Mouse (Mus musculus): ENCODE data around the gene Hes7.

Gene Hes7

DNA sequence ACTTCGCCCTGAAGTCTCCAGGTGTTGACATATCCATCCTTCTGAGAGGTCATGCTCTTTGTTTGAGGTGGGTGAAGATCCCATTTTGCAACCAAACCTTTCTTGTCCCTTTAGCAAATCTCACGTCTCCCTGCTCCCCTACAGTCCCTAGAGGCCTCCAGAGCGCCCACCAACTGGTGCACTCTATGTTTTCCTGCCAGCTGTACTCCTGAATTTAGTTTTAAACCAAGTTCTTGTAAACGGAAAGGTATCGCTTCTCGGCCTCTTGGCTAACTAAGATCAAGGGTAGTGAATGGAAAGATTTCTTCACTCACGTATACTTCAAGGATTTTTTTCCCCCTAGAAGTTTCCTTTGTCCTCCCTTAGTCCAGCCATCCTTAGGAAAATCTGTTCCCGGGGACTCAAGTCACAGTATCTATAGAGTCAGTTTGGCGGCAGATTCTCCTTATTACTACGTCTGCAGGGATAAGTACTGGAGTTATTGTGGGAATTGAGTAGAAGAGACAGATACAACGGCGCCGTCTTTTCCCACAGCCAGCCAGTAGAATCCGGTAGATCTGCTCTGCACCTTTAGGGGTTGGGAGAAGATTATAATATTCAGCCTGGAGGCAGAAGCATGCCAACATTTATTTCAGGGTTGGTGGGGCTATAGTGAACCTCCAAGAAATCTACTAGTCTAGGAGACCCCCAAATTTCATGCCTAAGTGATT, 603 bp upstream of the Hes7 start:
- DNase-seq = no peak

- DNase-seq = no peak
Observed at GRCm38 (mm10) chr11:69121001-69121740, 967 bp downstream of the Hes7 start.

DNA sequence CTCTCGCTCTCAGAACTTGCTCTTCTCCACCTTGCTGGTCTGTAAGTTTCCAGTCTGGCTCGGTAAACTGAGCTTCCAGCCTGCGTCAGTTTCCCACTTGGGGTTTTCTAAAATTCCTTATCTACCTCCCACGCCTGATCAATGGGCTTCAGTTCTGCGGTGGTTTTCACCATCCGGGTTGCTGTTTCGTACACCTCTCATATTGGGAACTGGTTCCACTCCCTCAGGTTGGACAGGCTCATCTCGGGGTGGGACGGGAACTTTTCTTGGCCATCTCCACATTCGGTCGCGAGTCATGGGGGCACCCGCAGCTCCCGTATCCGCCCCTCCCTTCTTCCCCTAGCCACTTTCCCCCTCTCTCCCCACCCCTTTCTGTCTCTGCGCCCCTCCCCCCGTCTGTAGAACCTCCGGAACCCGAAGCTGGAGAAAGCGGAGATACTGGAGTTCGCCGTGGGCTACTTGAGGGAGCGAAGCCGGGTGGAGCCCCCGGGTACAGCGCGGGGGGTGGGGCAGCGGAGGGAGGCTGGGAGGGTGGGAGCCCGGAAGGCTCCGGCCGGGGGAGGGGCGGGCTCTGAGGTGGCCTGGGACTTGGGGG, 1.6 kb downstream of the Hes7 start:
- DNase-seq = peak in 1 of 2 experiments; percentile 34

GRCm38 (mm10) chr11:69122336-69122951, 2.2 kb downstream of the Hes7 start, which contains the start of gene 9130213A22Rik:
Gene 9130213A22Rik, minus strand, starts transcription at chr11:69122589.
- DNase-seq = peak; percentile 83 to 86

DNA sequence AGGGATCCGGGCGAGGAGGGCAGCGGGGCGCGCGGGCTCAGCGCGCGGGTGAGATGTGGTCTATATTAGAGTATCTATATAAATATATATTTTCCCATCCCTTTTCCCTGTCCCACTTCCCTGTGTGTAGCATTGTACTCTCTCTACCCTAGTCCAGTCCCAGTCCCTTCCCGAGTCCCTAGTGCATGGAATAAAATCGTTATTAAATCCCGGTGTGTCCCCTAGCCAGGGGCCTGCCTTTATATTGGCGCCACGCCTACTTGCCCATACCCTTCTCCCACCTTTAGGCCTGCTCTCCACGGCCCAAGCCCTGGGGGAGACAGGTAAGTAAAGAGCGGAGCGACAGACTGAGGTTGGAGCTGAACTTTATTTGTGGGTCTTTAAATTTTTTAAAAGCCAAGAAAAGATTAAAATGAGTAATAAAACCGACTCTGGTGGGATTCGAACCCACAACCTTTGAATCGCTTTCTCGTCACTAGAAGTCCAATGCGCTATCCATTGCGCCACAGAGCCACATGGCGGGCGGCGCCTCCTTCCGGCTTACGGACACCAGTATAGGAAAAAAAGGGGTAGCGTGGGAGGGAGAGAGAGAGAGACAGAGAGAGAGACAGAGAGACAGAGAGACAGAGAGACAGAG, 3.0 kb downstream of the Hes7 start:
- DNase-seq = peak; percentile 82 to 86

- peak; percentile 79 to 80 for DNase-seq
Observed at GRCm38 (mm10) chr11:69123693-69124497, 3.7 kb downstream of the Hes7 start.

DNA sequence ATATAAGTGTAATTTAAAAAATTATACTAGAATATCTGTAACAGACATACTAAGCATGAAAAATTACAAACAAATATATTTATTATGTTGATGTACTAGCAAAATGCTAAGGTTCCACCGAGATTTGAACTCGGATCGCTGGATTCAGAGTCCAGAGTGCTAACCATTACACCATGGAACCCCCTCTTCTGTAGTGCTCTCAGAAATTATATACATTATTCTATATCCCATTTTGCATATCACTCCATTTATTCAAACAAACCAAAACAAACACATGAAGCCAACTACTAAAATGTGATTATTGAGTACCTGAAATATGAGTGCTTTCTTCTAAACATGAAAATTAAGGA, 4.3 kb downstream of the Hes7 start:
- DNase-seq = peak; percentile 56 to 65

GRCm38 (mm10) chr11:69125041-69125851, 5.0 kb downstream of the Hes7 start:
- DNase-seq = peak; percentile 77 to 83

DNA sequence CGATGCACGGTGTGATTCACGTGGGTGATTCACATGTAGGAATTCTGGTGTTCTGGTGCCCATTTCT, 5.5 kb downstream of the Hes7 start, which contains the start of gene Aloxe3:
Gene Aloxe3, plus strand, starts transcription at position 45 of the 67 bp plus-strand sequence.
- DNase-seq = no peak

GRCm38 (mm10) chr11:69125919-69126705, 5.9 kb downstream of the Hes7 start:
- DNase-seq = peak in 1 of 2 experiments; percentile 42

DNA sequence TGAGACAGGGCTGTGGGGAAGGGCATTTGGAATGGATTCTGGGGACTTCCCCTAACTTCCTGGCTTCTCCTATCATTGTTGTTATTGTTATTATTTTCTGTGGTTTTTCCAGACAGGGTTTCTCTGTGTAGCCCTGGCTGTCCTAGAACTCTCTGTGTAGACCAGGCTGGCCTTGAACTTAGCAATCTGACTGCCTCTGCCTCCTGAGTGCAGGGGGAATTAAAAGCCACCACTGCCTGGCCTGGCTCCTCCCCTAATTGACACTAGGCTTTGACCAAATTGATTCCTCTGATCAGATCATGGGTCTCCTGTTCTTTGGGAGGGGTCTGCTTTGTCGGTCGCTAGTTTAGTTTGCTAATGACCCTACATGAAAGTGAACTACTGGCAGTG, 6.5 kb downstream of the Hes7 start:
- no peak for DNase-seq

DNA sequence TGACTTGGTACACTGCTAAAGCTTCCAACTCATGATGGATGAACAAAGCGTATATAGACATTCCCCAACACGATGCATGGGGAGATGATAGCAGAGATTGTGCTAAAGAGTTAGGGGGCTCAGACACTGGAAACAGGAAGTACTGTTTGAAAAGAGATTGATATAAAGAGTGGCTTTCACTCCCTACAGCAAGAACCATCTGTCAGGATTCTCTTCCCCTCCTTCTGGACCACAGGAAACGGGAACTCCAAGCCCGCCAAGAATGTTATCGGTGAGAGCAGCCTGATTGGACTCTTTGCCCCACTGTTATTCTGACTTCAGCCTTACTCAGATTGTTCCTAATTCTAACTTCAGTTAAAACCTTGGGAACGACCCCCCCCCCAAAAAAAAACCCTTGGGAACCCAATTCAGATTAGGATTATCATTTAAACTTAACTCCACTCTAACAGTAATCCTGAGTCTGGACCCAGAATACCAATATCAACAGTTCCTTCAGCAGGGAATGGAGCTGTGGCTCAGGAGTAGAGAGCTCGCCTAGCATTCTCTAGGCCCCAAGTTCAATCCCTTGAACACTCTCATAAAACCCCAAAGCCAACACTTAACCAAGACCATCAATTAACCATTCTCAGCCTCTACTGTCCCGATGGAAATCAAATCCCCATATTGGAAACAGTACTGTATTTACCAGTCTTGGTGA, 8.4 kb downstream of the Hes7 start:
- no peak for DNase-seq

DNA sequence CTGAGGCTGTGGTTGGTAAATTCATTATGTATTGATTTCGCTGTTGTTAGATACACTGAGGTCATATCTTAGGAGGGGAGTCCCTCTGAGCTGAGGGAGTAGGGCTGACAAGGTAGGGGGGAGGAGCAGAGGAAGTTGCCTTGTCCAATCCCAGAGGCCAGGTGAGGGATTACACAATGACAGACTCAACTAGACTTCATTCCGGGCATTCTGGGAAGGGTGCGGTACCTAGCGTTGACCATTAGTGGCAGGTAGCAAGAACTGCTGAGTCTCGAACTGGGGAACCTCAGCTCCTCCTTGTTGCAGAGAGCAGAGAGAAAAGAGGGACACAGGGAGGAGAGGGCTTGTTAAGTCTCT, 13.3 kb downstream of the Hes7 start:
- DNase-seq = no peak

DNA sequence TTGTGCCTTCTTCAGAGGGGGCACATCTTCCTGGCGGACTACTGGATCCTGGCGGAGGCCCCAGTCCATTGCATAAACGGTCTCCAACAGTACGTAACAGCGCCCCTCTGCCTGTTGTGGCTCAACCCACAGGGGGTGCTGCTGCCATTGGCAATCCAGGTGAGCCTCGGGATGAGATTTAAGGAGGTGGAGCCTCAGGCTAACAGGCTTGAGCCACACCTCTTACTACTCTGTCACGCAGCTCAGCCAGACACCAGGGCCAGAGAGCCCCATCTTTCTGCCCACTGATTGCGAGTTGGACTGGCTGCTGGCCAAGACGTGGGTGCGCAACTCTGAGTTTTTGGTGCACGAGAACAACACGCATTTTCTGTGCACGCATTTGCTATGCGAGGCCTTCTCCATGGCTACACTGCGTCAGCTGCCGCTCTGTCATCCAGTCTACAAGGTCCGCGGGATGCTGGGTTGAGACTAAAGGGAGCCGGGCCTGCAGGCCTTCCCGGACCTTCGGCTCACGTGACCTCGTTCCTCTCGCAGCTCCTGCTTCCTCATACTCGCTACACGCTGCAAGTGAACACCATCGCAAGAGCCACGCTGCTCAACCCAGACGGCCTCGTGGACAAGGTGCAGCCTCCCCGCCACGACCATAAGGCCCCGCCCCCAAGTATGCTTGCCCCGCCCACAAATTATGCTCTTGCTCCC, 13.9 kb downstream of the Hes7 start:
- peak; percentile 51 to 67 for DNase-seq

GRCm38 (mm10) chr11:69134622-69134968, 14.4 kb downstream of the Hes7 start:
- no peak for DNase-seq

DNA sequence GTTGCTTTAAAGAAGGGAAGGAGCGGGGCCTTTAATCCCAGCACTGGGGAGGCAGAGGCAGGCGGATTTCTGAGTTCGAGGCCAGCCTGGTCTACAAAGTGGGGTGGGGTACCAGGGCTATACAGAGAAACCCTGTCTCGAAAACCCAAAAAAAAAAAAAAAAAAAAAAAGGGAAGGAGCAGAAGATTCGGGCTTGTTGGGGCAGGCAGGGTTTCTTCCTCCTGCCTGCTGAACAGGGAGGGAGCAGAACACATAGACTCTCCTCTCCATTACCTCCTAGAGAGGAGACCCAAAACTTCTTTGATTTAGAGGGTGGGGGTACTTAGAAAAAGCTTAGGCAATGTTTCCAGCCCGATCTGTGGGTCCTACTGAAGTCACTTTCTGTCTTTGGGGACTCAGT, 15.2 kb downstream of the Hes7 start:
- no peak for DNase-seq

DNA sequence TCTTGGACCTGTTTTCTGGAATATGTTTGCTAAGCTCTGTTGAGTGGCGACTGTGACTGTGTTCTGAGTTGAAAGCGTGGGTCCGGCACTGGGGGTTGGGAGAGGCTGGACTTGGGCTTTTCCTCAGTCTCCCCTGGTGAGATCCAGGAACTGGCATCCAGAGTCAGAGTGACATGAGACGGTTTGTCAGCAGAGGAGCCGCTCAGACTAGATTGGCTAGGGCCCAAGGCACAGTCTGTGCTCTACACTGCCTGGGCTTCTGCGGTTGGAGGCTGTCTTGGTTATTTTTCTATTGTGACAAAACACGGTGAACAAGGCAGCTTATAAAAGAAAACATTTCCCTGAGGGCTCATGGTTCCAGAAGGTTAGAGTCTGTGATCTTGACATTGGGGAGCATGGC, 27.3 kb downstream of the Hes7 start:
- DNase-seq = no peak

- no peak for DNase-seq
Observed at GRCm38 (mm10) chr11:69148451-69148960, 28.3 kb downstream of the Hes7 start.

DNA sequence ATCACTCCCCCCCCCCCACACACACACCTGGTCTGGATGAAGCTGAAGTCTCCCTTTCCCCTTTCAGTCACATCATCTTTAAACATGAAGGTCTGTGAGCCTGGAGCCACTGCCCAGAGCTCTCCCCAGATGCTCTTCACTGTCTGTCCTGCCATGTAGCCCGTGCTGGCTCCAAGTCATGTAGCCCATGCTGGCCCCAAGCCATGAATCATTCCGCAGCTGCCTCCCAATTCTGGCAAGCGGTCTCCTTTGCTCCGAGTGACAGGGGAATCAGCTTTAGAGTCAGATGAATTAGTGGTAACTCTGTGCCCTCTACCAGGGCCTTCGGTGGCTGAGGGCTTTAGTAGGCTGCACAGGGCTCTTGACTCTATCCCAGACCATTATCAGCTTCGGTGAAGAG, 29.5 kb downstream of the Hes7 start:
- DNase-seq = no peak

DNA sequence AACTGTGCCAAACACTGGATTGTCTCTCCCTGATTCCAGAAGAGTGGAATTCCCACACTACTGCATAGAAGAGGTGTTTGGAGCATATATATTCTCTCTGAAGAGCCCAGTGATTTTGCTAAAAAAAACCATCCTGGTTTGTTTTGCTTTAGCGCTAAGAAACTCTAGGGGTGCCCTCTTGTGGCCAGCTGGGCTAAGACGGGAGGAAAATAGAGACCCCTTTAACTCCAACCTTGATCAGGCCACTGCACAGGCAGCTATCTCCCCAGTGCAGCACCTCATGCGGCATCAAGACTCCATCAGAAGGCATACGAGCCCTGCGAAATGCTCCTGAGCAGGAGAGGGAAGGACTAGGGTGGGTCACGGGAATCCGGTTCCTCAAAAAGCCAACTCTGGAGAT, 30.2 kb downstream of the Hes7 start:
- peak; percentile 68 to 75 for DNase-seq
